Mouse (Mus musculus): Measurements from ENCODE around the gene Olfr938. TPM values are rescaled to one million over a fixed set of nuclear protein-coding genes. Genes with fewer than 3 reads are reported as not detected.

Olfr938 gene
- not detected in 2 replicates for polyA plus RNA-seq (2012; rRNA removed)

DNA sequence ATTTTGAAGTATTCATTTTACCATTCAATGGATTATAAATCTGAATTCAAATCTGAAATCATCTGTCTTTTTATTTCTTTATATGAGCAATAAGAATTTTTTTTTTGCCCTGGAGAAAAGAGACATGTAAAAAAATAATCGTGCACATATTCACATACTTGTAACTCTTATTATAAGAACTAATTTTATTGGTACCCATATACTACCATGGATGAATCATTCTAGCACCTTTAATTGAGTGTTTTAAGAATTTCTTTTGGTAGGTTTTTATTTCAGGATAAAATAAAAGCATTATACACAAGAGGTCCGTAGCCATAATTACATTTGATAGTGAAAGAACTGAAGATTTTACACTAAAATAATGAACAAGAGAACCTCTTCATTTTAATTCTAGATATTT lies at the start of gene Olfr938:
TSS of gene Olfr938 (minus strand) at position 101 of the 400 bp plus-strand sequence.
- Histone ChIP-seq H3K4me1 (ENCODE audit: control insufficient read depth, insufficient read depth, low read length) (no peaks in the 10 kb centered on the region), H3K4me3 (ENCODE audit: control insufficient read depth, low read depth, low read length) (no peak within 1 kb of the TSS), H3K27ac (ENCODE audit: control insufficient read depth, insufficient read depth, low read depth, low read length) (no peak within 1 kb of the TSS), H3K27me3 (ENCODE audit: control insufficient read depth, insufficient read depth, low read length) (no peaks in the 10 kb centered on the region), H3K36me3 (ENCODE audit: control insufficient read depth, insufficient read depth, low read length) (no peaks in the 10 kb centered on the region)
- TF ChIP-seq CTCF (IDR thresholded peaks at IDR 0.05; ENCODE audit: control insufficient read depth, insufficient read depth, insufficient replicate concordance, low read depth, low read length) (no peak), POLR2A (IDR thresholded peaks at IDR 0.05; ENCODE audit: control insufficient read depth, low read depth, low read length) (no peak)

- Histone ChIP-seq H3K36me3 (ENCODE audit: control insufficient read depth, insufficient read depth, low read length) (no peaks in the 10 kb centered on the region), H3K4me3 (ENCODE audit: control insufficient read depth, low read depth, low read length) (no peak within 1 kb of the TSS), H3K27ac (ENCODE audit: control insufficient read depth, insufficient read depth, low read depth, low read length) (no peak within 1 kb of the TSS), H3K27me3 (ENCODE audit: control insufficient read depth, insufficient read depth, low read length) (no peaks in the 10 kb centered on the region), H3K4me1 (ENCODE audit: control insufficient read depth, insufficient read depth, low read length) (no peaks in the 10 kb centered on the region)
- TF ChIP-seq CTCF (IDR thresholded peaks at IDR 0.05; ENCODE audit: control insufficient read depth, insufficient read depth, insufficient replicate concordance, low read depth, low read length) (no peak), POLR2A (IDR thresholded peaks at IDR 0.05; ENCODE audit: control insufficient read depth, low read depth, low read length) (no peak)
These were observed 49.1 kb upstream of the Olfr938 start, which contains the start of gene Olfr27 for GRCm38 (mm10) chr9:39127831-39128230. TSS of gene Olfr27 (plus strand) at chr9:39128131.

- TF ChIP-seq CTCF (IDR thresholded peaks at IDR 0.05; ENCODE audit: control insufficient read depth, insufficient read depth, insufficient replicate concordance, low read depth, low read length) (no peak), POLR2A (IDR thresholded peaks at IDR 0.05; ENCODE audit: control insufficient read depth, low read depth, low read length) (no peak)
- no peaks in the 10 kb centered on the region for H3K36me3 ChIP-seq (ENCODE audit: control insufficient read depth, insufficient read depth, low read length)
- no peaks in the 10 kb centered on the region for H3K27me3 ChIP-seq (ENCODE audit: control insufficient read depth, insufficient read depth, low read length)
- no peak overlapping the region for H3K27ac ChIP-seq (ENCODE audit: control insufficient read depth, insufficient read depth, low read depth, low read length)
- H3K4me3 ChIP-seq (ENCODE audit: control insufficient read depth, low read depth, low read length) = no peak overlapping the region
- no peaks in the 10 kb centered on the region for H3K4me1 ChIP-seq (ENCODE audit: control insufficient read depth, insufficient read depth, low read length)
These were observed 48.6 kb upstream of the Olfr938 start for GRCm38 (mm10) chr9:39127326-39127725.

DNA sequence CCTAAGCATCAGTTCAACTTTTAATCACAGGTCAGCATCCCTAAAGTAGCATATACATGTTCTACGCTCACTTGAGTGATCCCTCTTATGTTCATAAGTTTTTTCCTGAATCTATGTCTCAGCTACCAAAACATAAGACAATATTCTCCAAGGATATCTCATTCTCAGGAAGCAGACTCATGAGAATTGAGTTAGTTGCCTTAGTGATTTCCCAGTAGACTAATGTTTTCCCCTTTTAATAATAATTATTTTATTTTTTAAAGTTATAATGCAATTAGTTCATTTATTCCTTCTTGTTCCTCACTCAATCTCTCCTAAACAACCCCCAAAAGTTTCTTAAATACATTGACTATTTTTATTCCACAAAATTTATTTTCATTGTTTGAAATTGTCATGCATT lies 13.8 kb downstream of the Olfr938 start, which contains the start of gene Olfr937:
TSS of gene Olfr937 (minus strand) at position 101 of the 400 bp plus-strand sequence.
- Histone ChIP-seq H3K36me3 (ENCODE audit: control insufficient read depth, insufficient read depth, low read length) (no peaks in the 10 kb centered on the region), H3K27ac (ENCODE audit: control insufficient read depth, insufficient read depth, low read depth, low read length) (no peak within 1 kb of the TSS), H3K27me3 (ENCODE audit: control insufficient read depth, insufficient read depth, low read length) (no peaks in the 10 kb centered on the region), H3K4me3 (ENCODE audit: control insufficient read depth, low read depth, low read length) (no peak within 1 kb of the TSS), H3K4me1 (ENCODE audit: control insufficient read depth, insufficient read depth, low read length) (no peaks in the 10 kb centered on the region)
- TF ChIP-seq CTCF (IDR thresholded peaks at IDR 0.05; ENCODE audit: control insufficient read depth, insufficient read depth, insufficient replicate concordance, low read depth, low read length) (no peak), POLR2A (IDR thresholded peaks at IDR 0.05; ENCODE audit: control insufficient read depth, low read depth, low read length) (no peak)

Other genes with a start within 250 kb of the Olfr938 start
- not detected in 2 replicates for gene Olfr924, start 234.4 kb downstream of the Olfr938 start, polyA plus RNA-seq (2012; rRNA removed)
- gene Olfr26, start 223.8 kb downstream of the Olfr938 start, polyA plus RNA-seq (2012; rRNA removed) = not detected in 2 replicates
- not detected in 2 replicates for gene Olfr926, start 201.8 kb downstream of the Olfr938 start, polyA plus RNA-seq (2012; rRNA removed)
- 0.16 and 0.19 TPM in 2 replicates for gene Olfr930, start 149.1 kb downstream of the Olfr938 start, polyA plus RNA-seq (2012; rRNA removed)
- not detected in 2 replicates for gene Olfr933, start 106.6 kb downstream of the Olfr938 start, polyA plus RNA-seq (2012; rRNA removed)
- not detected in 2 replicates for gene Olfr934, start 90.6 kb downstream of the Olfr938 start, polyA plus RNA-seq (2012; rRNA removed)
- not detected in 2 replicates for gene Olfr935, start 79.2 kb downstream of the Olfr938 start, polyA plus RNA-seq (2012; rRNA removed)
- not detected in 2 replicates for gene Olfr146, start 55.5 kb downstream of the Olfr938 start, polyA plus RNA-seq (2012; rRNA removed)
- not detected in 2 replicates for gene Olfr937, start 13.9 kb downstream of the Olfr938 start, polyA plus RNA-seq (2012; rRNA removed)
- 0.51 and 0.79 TPM in 2 replicates for gene Olfr27, start 49.2 kb upstream of the Olfr938 start, polyA plus RNA-seq (2012; rRNA removed)
- gene Olfr943, start 87.4 kb upstream of the Olfr938 start, polyA plus RNA-seq (2012; rRNA removed) = not detected in 2 replicates
- gene Olfr944, start 123.0 kb upstream of the Olfr938 start, polyA plus RNA-seq (2012; rRNA removed) = not detected in 2 replicates
- gene Olfr1537, start 171.1 kb upstream of the Olfr938 start, polyA plus RNA-seq (2012; rRNA removed) = not detected in 2 replicates
- gene Olfr945, start 197.9 kb upstream of the Olfr938 start, polyA plus RNA-seq (2012; rRNA removed) = not detected in 2 replicates
- not detected in 2 replicates for gene Olfr948, start 247.2 kb upstream of the Olfr938 start, polyA plus RNA-seq (2012; rRNA removed)